Mouse (Mus musculus) left cerebral cortex, adult 8-10 months (tissue): Measurements from ENCODE around the gene Cap2. TPM values are rescaled to one million over a fixed set of nuclear protein-coding genes. Genes with fewer than 3 reads are reported as not detected.

ENCODE experiments used
- DNase-seq, 2 experiments: peaks; one replicate each; pipeline ENCODE4 v3.0.0; 2022; ENCODE audit warnings: low spot score in 2 of 2
- total RNA-seq, 4 experiments: library from RNA; stranded (reverse); gene quantifications; 2 replicates each; pipeline ENCODE4 v1.2.4; 2022

Gene Cap2
- total RNA-seq, 4 experiments from 2014 or later, result 205 to 244 (median 221) TPM

- no peak for DNase-seq
Observed at GRCm38 (mm10) chr13:46683370-46683769, 181.7 kb downstream of the Cap2 start.

GRCm38 (mm10) chr13:46690559-46691241 lies 189.1 kb downstream of the Cap2 start:
- DNase-seq, result no peak

GRCm38 (mm10) chr13:46695296-46695908 lies 193.8 kb downstream of the Cap2 start:
- no peak for DNase-seq

- no peak for DNase-seq
Observed at GRCm38 (mm10) chr13:46695932-46696331, 194.3 kb downstream of the Cap2 start.

- DNase-seq, result no peak
Observed at GRCm38 (mm10) chr13:46696788-46697187, 195.1 kb downstream of the Cap2 start.

- DNase-seq, result no peak
Observed at GRCm38 (mm10) chr13:46699372-46699771, 197.7 kb downstream of the Cap2 start.

Other genes with a start within 250 kb of the Cap2 start
- gene Stmnd1, start 228.1 kb upstream of the Cap2 start, total RNA-seq, result not detected
- 10 to 100 TPM; 19.2 to 24.5 (median 22.4) TPM for gene Rbm24, start 83.4 kb upstream of the Cap2 start, total RNA-seq
- 10 to 100 TPM; 79.0 to 84.9 (median 81.5) TPM for gene Fam8a1, start 167.7 kb downstream of the Cap2 start, total RNA-seq
- gene Nup153, start 226.1 kb downstream of the Cap2 start, total RNA-seq, result 10 to 100 TPM; 47.2 to 54.8 (median 50.0) TPM